Mouse (Mus musculus): ENCODE data around the gene Urb1. TPM values are rescaled to one million over a fixed set of nuclear protein-coding genes. Genes with fewer than 3 reads are reported as not detected.

Gene Urb1
- polyA plus RNA-seq, 1 experiment from 2014 or later = 3.7 TPM

- Histone ChIP-seq H3K36me3 (ENCODE audit: control insufficient read depth, insufficient read depth) (peaks cover 28% of the 10 kb centered on the region), H3K27me3 (ENCODE audit: control insufficient read depth, insufficient read depth, low read depth, low read length) (no peaks in the 10 kb centered on the region), H3K4me2 (ENCODE audit: low read depth, low read length) (no peak overlapping the region), H3K4me1 (ENCODE audit: control insufficient read depth, low read depth, low read length) (peaks cover 1% of the 10 kb centered on the region; the same call in 1 of the 2 replicates), H3K9ac (ENCODE audit: low read depth, low read length) (no peak overlapping the region), H3K27ac (ENCODE audit: low read length) (no peak overlapping the region), H3K4me3 (ENCODE audit: low read depth, low read length) (no peak overlapping the region), H3K9me3 (replicated peaks; ENCODE audit: control insufficient read depth, low read length) (no peaks in the 10 kb centered on the region)
- 89% methylated on average over 15 of the region's 15 CpGs for WGBS (ENCODE audit: insufficient replicate concordance)
- ATAC-seq (ENCODE audit: low read depth) = no peak
Observed at GRCm38 (mm10) chr16:90766919-90767454, 43.2 kb downstream of the Urb1 start.

- 78% methylated on average over 9 of the region's 9 CpGs for WGBS (ENCODE audit: insufficient replicate concordance)
- no peak for ATAC-seq (ENCODE audit: low read depth)
- no peak overlapping the region for H3K27ac ChIP-seq (ENCODE audit: low read length)
- peaks cover 22% of the 10 kb centered on the region for H3K36me3 ChIP-seq (ENCODE audit: control insufficient read depth, insufficient read depth)
- peaks cover 18% of the 10 kb centered on the region for H3K4me1 ChIP-seq (ENCODE audit: control insufficient read depth, low read depth, low read length)
- no peak overlapping the region for H3K9ac ChIP-seq (ENCODE audit: low read depth, low read length)
- H3K27me3 ChIP-seq (ENCODE audit: control insufficient read depth, insufficient read depth, low read depth, low read length) = no peaks in the 10 kb centered on the region
- H3K4me2 ChIP-seq (ENCODE audit: low read depth, low read length) = no peak overlapping the region
- H3K9me3 ChIP-seq (replicated peaks; ENCODE audit: control insufficient read depth, low read length) = no peaks in the 10 kb centered on the region
- no peak overlapping the region for H3K4me3 ChIP-seq (ENCODE audit: low read depth, low read length)
Observed at GRCm38 (mm10) chr16:90765195-90765877, 44.9 kb downstream of the Urb1 start.

- Histone ChIP-seq H3K4me1 (ENCODE audit: control insufficient read depth, low read depth, low read length) (peaks cover 32% of the 10 kb centered on the region), H3K27ac (ENCODE audit: low read length) (peak overlapping the region; percentile 79), H3K9ac (ENCODE audit: low read depth, low read length) (peak overlapping the region; percentile 36), H3K4me2 (ENCODE audit: low read depth, low read length) (peak overlapping the region; percentile 48), H3K27me3 (ENCODE audit: control insufficient read depth, insufficient read depth, low read depth, low read length) (no peaks in the 10 kb centered on the region), H3K36me3 (ENCODE audit: control insufficient read depth, insufficient read depth) (peaks cover 10% of the 10 kb centered on the region), H3K9me3 (replicated peaks; ENCODE audit: control insufficient read depth, low read length) (no peaks in the 10 kb centered on the region), H3K4me3 (ENCODE audit: low read depth, low read length) (no peak overlapping the region)
- 20% methylated on average over 4 of the region's 4 CpGs for WGBS (ENCODE audit: insufficient replicate concordance)
- peak; percentile 98 for ATAC-seq (ENCODE audit: low read depth)
Observed at GRCm38 (mm10) chr16:90760515-90760914, 49.7 kb downstream of the Urb1 start.

- H3K36me3 ChIP-seq (ENCODE audit: control insufficient read depth, insufficient read depth) = peaks cover 13% of the 10 kb centered on the region
- no peak overlapping the region for H3K4me3 ChIP-seq (ENCODE audit: low read depth, low read length)
- H3K4me2 ChIP-seq (ENCODE audit: low read depth, low read length) = no peak overlapping the region
- 49% methylated on average over 3 of the region's 3 CpGs for WGBS (ENCODE audit: insufficient replicate concordance)
- no peaks in the 10 kb centered on the region for H3K27me3 ChIP-seq (ENCODE audit: control insufficient read depth, insufficient read depth, low read depth, low read length)
- ATAC-seq (ENCODE audit: low read depth) = no peak
- H3K9ac ChIP-seq (ENCODE audit: low read depth, low read length) = 0 out of 2 replicates have a peak overlapping the region, but pooled peaks have one; percentile 14
- H3K4me1 ChIP-seq (ENCODE audit: control insufficient read depth, low read depth, low read length) = peaks cover 32% of the 10 kb centered on the region
- H3K9me3 ChIP-seq (replicated peaks; ENCODE audit: control insufficient read depth, low read length) = no peaks in the 10 kb centered on the region
- H3K27ac ChIP-seq (ENCODE audit: low read length) = peak overlapping the region; percentile 5; the same call in 1 of the 2 replicates
Observed at GRCm38 (mm10) chr16:90759335-90759734, 50.9 kb downstream of the Urb1 start.

GRCm38 (mm10) chr16:90753386-90753941 lies 56.7 kb downstream of the Urb1 start:
- no peaks in the 10 kb centered on the region for H3K9me3 ChIP-seq (replicated peaks; ENCODE audit: control insufficient read depth, low read length)
- H3K36me3 ChIP-seq (ENCODE audit: control insufficient read depth, insufficient read depth) = peaks cover 27% of the 10 kb centered on the region
- 80% methylated on average over 13 of the region's 13 CpGs for WGBS (ENCODE audit: insufficient replicate concordance)
- peaks cover 8% of the 10 kb centered on the region for H3K4me1 ChIP-seq (ENCODE audit: control insufficient read depth, low read depth, low read length)
- H3K27me3 ChIP-seq (ENCODE audit: control insufficient read depth, insufficient read depth, low read depth, low read length) = no peaks in the 10 kb centered on the region
- no peak overlapping the region for H3K4me2 ChIP-seq (ENCODE audit: low read depth, low read length)
- H3K9ac ChIP-seq (ENCODE audit: low read depth, low read length) = no peak overlapping the region
- no peak overlapping the region for H3K4me3 ChIP-seq (ENCODE audit: low read depth, low read length)
- no peak overlapping the region for H3K27ac ChIP-seq (ENCODE audit: low read length)
- no peak for ATAC-seq (ENCODE audit: low read depth)

GRCm38 (mm10) chr16:90748169-90748568 lies 62.0 kb downstream of the Urb1 start:
- Histone ChIP-seq H3K9ac (ENCODE audit: low read depth, low read length) (no peak overlapping the region), H3K36me3 (ENCODE audit: control insufficient read depth, insufficient read depth) (peaks cover 16% of the 10 kb centered on the region), H3K27ac (ENCODE audit: low read length) (no peak overlapping the region), H3K4me2 (ENCODE audit: low read depth, low read length) (no peak overlapping the region), H3K9me3 (replicated peaks; ENCODE audit: control insufficient read depth, low read length) (no peaks in the 10 kb centered on the region), H3K4me3 (ENCODE audit: low read depth, low read length) (no peak overlapping the region), H3K4me1 (ENCODE audit: control insufficient read depth, low read depth, low read length) (peaks cover 15% of the 10 kb centered on the region), H3K27me3 (ENCODE audit: control insufficient read depth, insufficient read depth, low read depth, low read length) (no peaks in the 10 kb centered on the region)
- WGBS (ENCODE audit: insufficient replicate concordance) = 80% methylated on average over 7 of the region's 7 CpGs
- no peak for ATAC-seq (ENCODE audit: low read depth)

- Histone ChIP-seq H3K36me3 (ENCODE audit: control insufficient read depth, insufficient read depth) (peaks cover 16% of the 10 kb centered on the region), H3K4me3 (ENCODE audit: low read depth, low read length) (no peak overlapping the region), H3K9me3 (replicated peaks; ENCODE audit: control insufficient read depth, low read length) (no peaks in the 10 kb centered on the region), H3K4me2 (ENCODE audit: low read depth, low read length) (no peak overlapping the region), H3K4me1 (ENCODE audit: control insufficient read depth, low read depth, low read length) (peaks cover 20% of the 10 kb centered on the region), H3K27me3 (ENCODE audit: control insufficient read depth, insufficient read depth, low read depth, low read length) (no peaks in the 10 kb centered on the region), H3K27ac (ENCODE audit: low read length) (0 out of 2 replicates have a peak overlapping the region, but pooled peaks have one; percentile 29), H3K9ac (ENCODE audit: low read depth, low read length) (no peak overlapping the region)
- WGBS (ENCODE audit: insufficient replicate concordance) = 38% methylated on average over 6 of the region's 6 CpGs
- no peak for ATAC-seq (ENCODE audit: low read depth)
Observed at GRCm38 (mm10) chr16:90747143-90747542, 63.1 kb downstream of the Urb1 start.

- peak within 1 kb of the TSS; percentile 76 for H3K27ac ChIP-seq (ENCODE audit: low read length)
- H3K9me3 ChIP-seq (replicated peaks; ENCODE audit: control insufficient read depth, low read length) = no peaks in the 10 kb centered on the region
- no peaks in the 10 kb centered on the region for H3K36me3 ChIP-seq (ENCODE audit: control insufficient read depth, insufficient read depth)
- H3K4me2 ChIP-seq (ENCODE audit: low read depth, low read length) = peak within 1 kb of the TSS; percentile 60
- ATAC-seq (ENCODE audit: low read depth) = peak; percentile 84
- H3K27me3 ChIP-seq (ENCODE audit: control insufficient read depth, insufficient read depth, low read depth, low read length) = no peaks in the 10 kb centered on the region
- peak within 1 kb of the TSS; percentile 64 for H3K9ac ChIP-seq (ENCODE audit: low read depth, low read length)
- peaks cover 30% of the 10 kb centered on the region for H3K4me1 ChIP-seq (ENCODE audit: control insufficient read depth, low read depth, low read length)
- WGBS (ENCODE audit: insufficient replicate concordance) = 40% methylated on average over 26 of the region's 26 CpGs
- H3K4me3 ChIP-seq (ENCODE audit: low read depth, low read length) = peak within 1 kb of the TSS; percentile 62
Observed at GRCm38 (mm10) chr16:90738092-90738956, 71.9 kb downstream of the Urb1 start, which contains the start of gene Mrap. Gene Mrap, plus strand, starts transcription at chr16:90738207.
